Mouse (Mus musculus) urinary bladder, postnatal 0 days (tissue): ENCODE measurements around the gene Rhot1. TPM values are rescaled to one million over a fixed set of nuclear protein-coding genes. Genes with fewer than 3 reads are reported as not detected.

ENCODE experiments used
- polyA plus RNA-seq: library from polyadenylated mRNA; unstranded; fragments of >200 nt; fragmentation: Nextera tagmentation; extraction: Ambion mirVana; gene quantifications from 2 replicates; pipeline ENCODE4 v1.2.1, GENCODE M21; 2015

Gene Rhot1
- polyA plus RNA-seq, result 30.5 and 33.9 TPM in 2 replicates

DNA sequence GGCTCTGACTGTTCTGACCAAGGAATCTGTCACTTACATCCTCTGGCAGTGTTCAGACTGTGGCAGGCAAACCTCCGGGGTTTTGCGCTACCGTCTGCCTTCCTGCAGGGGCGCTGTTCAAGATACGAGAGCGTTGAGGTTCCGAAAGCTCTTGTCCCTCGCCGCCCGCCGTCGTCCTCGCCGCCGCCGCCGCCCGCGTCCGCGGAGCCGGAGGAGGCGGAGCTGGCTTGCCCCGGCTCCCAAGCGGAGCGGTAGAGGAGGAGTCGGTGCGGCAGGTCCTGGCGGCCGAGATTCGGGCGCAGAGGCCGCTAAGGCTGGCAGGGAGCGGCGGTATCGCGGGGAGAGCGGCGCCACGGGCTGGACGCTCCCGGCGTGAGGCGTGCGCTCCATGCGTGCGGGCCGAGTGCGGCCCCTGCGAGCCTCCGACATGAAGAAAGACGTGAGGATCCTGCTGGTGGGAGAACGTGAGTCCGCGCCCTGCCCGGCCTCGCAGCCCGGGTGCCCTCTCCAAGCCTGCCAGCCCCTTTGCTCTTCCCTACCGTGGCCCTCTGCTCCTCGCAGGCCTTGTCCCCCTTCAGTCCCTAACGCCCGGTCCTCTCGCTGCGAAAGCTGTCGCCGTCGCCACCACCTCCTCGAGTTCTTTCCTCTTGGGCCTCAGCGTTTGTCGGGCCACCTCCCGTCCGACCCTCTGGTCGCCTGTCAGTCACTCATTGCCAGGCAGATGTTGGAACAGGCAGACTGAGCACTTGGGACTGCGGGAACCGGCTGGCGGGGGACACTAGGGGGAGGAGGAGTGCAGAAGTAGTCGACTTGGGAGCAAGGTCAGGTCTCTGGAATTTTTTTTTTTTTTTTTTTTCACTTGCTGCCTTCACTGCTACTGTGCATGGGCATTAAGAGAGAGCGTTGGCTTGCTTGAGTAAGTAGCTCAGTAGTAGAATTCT is at the start of gene Rhot1:
Rhot1 (plus strand) TSS at position 160 of the 941 bp plus-strand sequence.

GRCm38 (mm10) chr11:80183705-80184255 is 25.0 kb upstream of the Rhot1 start, which contains the start of gene Rnf135:
Gene Rnf135, plus strand, starts transcription at chr11:80183851.

DNA sequence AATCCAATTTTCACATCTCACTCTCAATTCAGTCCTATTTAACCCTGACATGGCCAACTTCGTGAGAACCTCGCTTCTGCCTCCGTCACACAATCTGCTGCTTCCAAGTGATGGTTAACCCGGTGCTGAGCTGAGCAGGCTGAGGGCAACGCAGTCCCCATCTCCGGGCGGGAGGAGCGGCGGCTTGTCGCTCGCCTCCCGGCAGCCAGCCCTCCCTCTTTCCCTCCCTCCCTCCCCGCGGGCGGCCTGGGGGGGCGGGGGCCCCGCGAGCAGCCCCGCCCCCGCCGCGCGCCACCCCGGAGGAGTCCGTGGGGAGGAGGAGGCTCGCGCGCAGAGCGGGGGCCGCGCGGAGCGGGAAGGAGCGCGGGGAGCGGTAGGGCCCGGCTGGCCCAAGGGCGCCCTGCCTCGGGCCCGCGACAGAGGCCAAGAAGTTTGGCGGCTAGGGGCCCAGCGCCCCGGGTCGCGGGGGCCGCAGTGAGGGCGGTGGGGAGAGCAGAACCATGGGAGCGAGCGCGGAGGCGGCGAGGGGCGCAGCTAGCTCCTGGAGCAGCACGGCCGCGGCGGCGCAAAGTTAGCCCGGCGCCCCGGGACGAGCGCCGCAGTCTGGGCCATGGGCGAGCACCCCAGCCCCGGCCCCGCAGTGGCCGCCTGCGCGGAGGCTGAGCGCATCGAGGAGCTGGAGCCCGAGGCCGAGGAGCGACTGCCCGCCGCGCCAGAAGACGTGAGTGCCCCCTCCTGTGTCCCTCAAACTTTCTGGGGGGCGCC is 91.9 kb downstream of the Rhot1 start, which contains the start of gene Rhbdl3:
Rhbdl3 (plus strand) TSS at position 362 of the 765 bp plus-strand sequence.

Other genes with a start within 250 kb of the Rhot1 start
- gene Utp6, start 246.6 kb upstream of the Rhot1 start, polyA plus RNA-seq, result 32.4 and 43.4 TPM in 2 replicates
- 7.6 and 11.2 TPM in 2 replicates for gene Suz12, start 215.9 kb upstream of the Rhot1 start, polyA plus RNA-seq
- gene Crlf3, start 128.0 kb upstream of the Rhot1 start, polyA plus RNA-seq, result 16.3 and 18.7 TPM in 2 replicates
- gene Atad5, start 119.6 kb upstream of the Rhot1 start, polyA plus RNA-seq, result 2.3 and 2.8 TPM in 2 replicates
- gene Tefm, start 66.8 kb upstream of the Rhot1 start, polyA plus RNA-seq, result 18.8 and 18.9 TPM in 2 replicates
- gene Adap2, start 54.9 kb upstream of the Rhot1 start, polyA plus RNA-seq, result 3.1 and 5.8 TPM in 2 replicates
- 5.0 and 5.7 TPM in 2 replicates for gene Rnf135, start 25.2 kb upstream of the Rhot1 start, polyA plus RNA-seq
- 1.6 and 1.7 TPM in 2 replicates for gene Rhbdl3, start 91.9 kb downstream of the Rhot1 start, polyA plus RNA-seq
- gene 5730455P16Rik, start 169.0 kb downstream of the Rhot1 start, polyA plus RNA-seq, result 12.2 and 15.0 TPM in 2 replicates
- 118 and 137 TPM in 2 replicates for gene Zfp207, start 174.3 kb downstream of the Rhot1 start, polyA plus RNA-seq
- gene Psmd11, start 219.6 kb downstream of the Rhot1 start, polyA plus RNA-seq, result 156 and 159 TPM in 2 replicates